Mouse (Mus musculus): Measurements from ENCODE around the gene Ifngr1. TPM values are rescaled to one million over a fixed set of nuclear protein-coding genes. Genes with fewer than 3 reads are reported as not detected.

Ifngr1 gene
- polyA plus RNA-seq, 1 experiment from 2014 or later: 29.8 TPM

DNA sequence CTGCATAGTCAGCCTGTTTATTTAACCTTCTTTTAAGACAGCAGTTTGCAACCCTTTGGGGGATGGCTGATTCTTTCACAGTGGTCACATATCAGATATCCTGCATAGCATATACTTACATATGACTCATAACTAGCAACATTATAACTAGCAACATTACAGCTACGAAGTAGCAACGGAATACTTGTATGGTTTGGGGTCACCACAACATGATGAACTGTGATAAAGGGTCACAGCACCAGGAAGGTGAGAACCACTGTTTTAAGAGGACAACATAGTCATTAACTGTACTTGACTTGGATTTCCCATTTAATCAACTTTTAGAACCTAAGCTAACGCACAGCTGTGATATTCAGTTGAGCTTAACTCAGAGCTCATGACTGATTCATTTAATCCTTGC is 14.2 kb upstream of the Ifngr1 start:
- Histone ChIP-seq H3K4me3 (no peak overlapping the region), H3K9me3 (no peaks in the 10 kb centered on the region), H3K4me1 (replicated peaks) (no peaks in the 10 kb centered on the region), H3K27me3 (ENCODE audit: insufficient read depth, poor library complexity, severe bottlenecking) (no peaks in the 10 kb centered on the region), H3K36me3 (no peaks in the 10 kb centered on the region), H3K27ac (no peak overlapping the region)
- WGBS: 89% methylated on average over 3 of the region's 3 CpGs
- no peak for DNase-seq (ENCODE audit: low spot score)

GRCm38 (mm10) chr10:19578001-19578400 is 13.7 kb upstream of the Ifngr1 start:
- no peaks in the 10 kb centered on the region for H3K27me3 ChIP-seq (ENCODE audit: insufficient read depth, poor library complexity, severe bottlenecking)
- no peak overlapping the region for H3K27ac ChIP-seq
- H3K4me1 ChIP-seq (replicated peaks): no peaks in the 10 kb centered on the region
- no peaks in the 10 kb centered on the region for H3K9me3 ChIP-seq
- whole genome bisulfite sequencing: 87% methylated on average over 6 of the region's 6 CpGs
- H3K4me3 ChIP-seq: no peak overlapping the region
- H3K36me3 ChIP-seq: no peaks in the 10 kb centered on the region
- no peak for DNase-seq (ENCODE audit: low spot score)

GRCm38 (mm10) chr10:19578409-19578986 is 13.3 kb upstream of the Ifngr1 start:
- Histone ChIP-seq H3K4me3 (no peak overlapping the region), H3K9me3 (no peaks in the 10 kb centered on the region), H3K27ac (no peak overlapping the region), H3K36me3 (no peaks in the 10 kb centered on the region), H3K27me3 (ENCODE audit: insufficient read depth, poor library complexity, severe bottlenecking) (no peaks in the 10 kb centered on the region), H3K4me1 (replicated peaks) (no peaks in the 10 kb centered on the region)
- WGBS: 86% methylated on average over 9 of the region's 9 CpGs
- no peak for DNase-seq (ENCODE audit: low spot score)

GRCm38 (mm10) chr10:19580660-19581059 is 11.1 kb upstream of the Ifngr1 start:
- no peak for DNase-seq (ENCODE audit: low spot score)
- Histone ChIP-seq H3K36me3 (no peaks in the 10 kb centered on the region), H3K27ac (no peak overlapping the region), H3K4me3 (no peak overlapping the region), H3K9me3 (no peaks in the 10 kb centered on the region), H3K27me3 (ENCODE audit: insufficient read depth, poor library complexity, severe bottlenecking) (no peaks in the 10 kb centered on the region), H3K4me1 (replicated peaks) (0 out of 2 replicates have a peak, but pooled peaks cover 4% of the 10 kb centered on the region)
- WGBS: 70% methylated on average over 3 of the region's 3 CpGs

DNA sequence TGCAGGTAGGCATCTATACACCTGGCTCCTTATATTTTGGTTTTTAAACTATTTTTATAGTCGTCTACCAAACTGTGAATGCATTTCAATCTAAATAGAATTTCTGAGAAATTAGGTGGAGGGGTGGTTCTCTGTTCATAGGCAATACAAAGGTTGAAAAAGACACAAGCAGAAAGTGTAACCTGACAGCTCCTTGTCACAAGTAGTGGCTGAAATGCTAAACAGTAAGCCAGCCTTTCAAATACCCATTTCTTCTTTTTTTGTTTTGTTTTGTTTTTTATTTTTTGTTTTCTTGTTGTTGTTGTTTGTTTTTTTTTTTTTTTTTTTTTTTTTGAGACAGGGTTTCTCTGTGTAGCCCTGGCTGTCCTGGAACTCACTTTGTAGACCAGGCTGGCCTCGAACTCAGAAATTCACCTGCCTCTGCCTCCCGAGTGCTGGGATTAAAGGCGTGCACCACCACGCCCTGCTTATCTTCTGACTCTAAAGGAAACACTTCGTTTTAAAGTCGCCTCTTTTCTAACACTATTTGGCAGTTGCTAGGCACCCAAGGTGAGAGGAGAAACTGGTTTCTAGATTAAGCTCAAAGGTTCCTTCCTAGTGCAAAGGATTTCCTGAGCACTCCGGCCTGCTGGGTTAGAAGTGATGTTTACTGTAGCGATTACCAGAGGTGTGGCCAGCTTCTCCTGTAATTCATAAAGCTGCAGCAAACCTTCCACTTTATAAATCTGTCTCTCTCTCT is 9.7 kb upstream of the Ifngr1 start:
- WGBS: 81% methylated on average over 9 of the region's 9 CpGs
- Histone ChIP-seq H3K9me3 (no peaks in the 10 kb centered on the region), H3K36me3 (no peaks in the 10 kb centered on the region), H3K4me1 (replicated peaks) (0 out of 2 replicates have a peak, but pooled peaks cover 4% of the 10 kb centered on the region), H3K27ac (no peak overlapping the region), H3K4me3 (no peak overlapping the region), H3K27me3 (ENCODE audit: insufficient read depth, poor library complexity, severe bottlenecking) (no peaks in the 10 kb centered on the region)
- DNase-seq (ENCODE audit: low spot score): no peak

GRCm38 (mm10) chr10:19582806-19583430 is 8.8 kb upstream of the Ifngr1 start:
- DNase-seq (ENCODE audit: low spot score): no peak
- WGBS: 85% methylated on average over 7 of the region's 7 CpGs
- Histone ChIP-seq H3K4me3 (no peak overlapping the region), H3K9me3 (no peaks in the 10 kb centered on the region), H3K27ac (no peak overlapping the region), H3K27me3 (ENCODE audit: insufficient read depth, poor library complexity, severe bottlenecking) (no peaks in the 10 kb centered on the region), H3K4me1 (replicated peaks) (0 out of 2 replicates have a peak, but pooled peaks cover 4% of the 10 kb centered on the region), H3K36me3 (no peaks in the 10 kb centered on the region)

DNA sequence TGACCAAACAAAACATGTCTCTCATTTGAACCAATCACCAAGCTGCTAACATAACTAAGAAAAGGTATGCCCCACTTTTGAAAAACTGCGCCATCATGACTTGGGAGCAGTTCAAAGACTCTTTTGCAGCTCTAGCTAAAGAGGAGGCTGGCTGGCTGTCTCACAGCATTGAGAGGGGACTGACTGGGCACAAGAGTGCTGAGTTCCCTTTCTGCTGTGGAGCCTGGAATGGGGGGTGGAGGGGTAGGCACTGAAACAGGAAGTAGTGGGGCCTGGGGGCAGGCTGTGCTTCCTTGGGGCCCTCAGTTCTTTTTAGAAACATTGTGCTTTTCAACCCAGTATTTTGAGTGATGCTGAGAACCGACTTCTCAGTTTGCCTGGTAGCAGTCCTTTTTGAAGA is 7.7 kb upstream of the Ifngr1 start:
- WGBS: 80% methylated on average over 2 of the region's 2 CpGs
- 0 out of 2 replicates have a peak, but pooled peaks cover 4% of the 10 kb centered on the region for H3K4me1 ChIP-seq (replicated peaks)
- no peak for DNase-seq (ENCODE audit: low spot score)
- H3K9me3 ChIP-seq: no peaks in the 10 kb centered on the region
- no peak overlapping the region for H3K4me3 ChIP-seq
- H3K27me3 ChIP-seq (ENCODE audit: insufficient read depth, poor library complexity, severe bottlenecking): no peaks in the 10 kb centered on the region
- no peaks in the 10 kb centered on the region for H3K36me3 ChIP-seq
- H3K27ac ChIP-seq: no peak overlapping the region

DNA sequence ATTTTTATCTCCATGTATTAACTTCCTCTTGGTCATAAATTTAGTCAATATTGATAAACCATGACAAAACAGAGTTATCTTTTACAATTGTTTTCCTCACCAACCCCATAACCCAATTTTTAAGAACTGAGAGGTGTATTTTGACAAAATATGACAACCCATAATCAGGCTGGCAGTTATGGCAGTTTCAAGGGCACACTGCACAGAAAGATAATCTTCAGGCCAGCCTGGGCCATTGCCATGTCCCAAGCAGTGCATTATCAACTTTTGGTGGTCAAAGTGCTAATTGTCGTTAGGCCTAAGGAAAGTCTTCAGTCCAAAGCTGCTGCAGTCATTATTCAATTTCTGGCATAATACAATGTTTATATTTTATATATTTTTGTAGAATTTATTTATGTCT is 6.9 kb upstream of the Ifngr1 start:
- Histone ChIP-seq H3K9me3 (no peaks in the 10 kb centered on the region), H3K4me1 (replicated peaks) (0 out of 2 replicates have a peak, but pooled peaks cover 4% of the 10 kb centered on the region), H3K4me3 (no peak overlapping the region), H3K27ac (no peak overlapping the region), H3K27me3 (ENCODE audit: insufficient read depth, poor library complexity, severe bottlenecking) (peaks cover 5% of the 10 kb centered on the region), H3K36me3 (no peaks in the 10 kb centered on the region)
- 88% methylated on average over 1 of the region's 1 CpGs for WGBS
- DNase-seq (ENCODE audit: low spot score): no peak

GRCm38 (mm10) chr10:19585860-19586259 is 5.9 kb upstream of the Ifngr1 start:
- H3K27me3 ChIP-seq (ENCODE audit: insufficient read depth, poor library complexity, severe bottlenecking): peaks cover 15% of the 10 kb centered on the region
- 90% methylated on average over 5 of the region's 5 CpGs for WGBS
- no peaks in the 10 kb centered on the region for H3K9me3 ChIP-seq
- no peak overlapping the region for H3K27ac ChIP-seq
- DNase-seq (ENCODE audit: low spot score): no peak
- H3K4me1 ChIP-seq (replicated peaks): 0 out of 2 replicates have a peak, but pooled peaks cover 4% of the 10 kb centered on the region
- no peaks in the 10 kb centered on the region for H3K36me3 ChIP-seq
- H3K4me3 ChIP-seq: no peak overlapping the region

DNA sequence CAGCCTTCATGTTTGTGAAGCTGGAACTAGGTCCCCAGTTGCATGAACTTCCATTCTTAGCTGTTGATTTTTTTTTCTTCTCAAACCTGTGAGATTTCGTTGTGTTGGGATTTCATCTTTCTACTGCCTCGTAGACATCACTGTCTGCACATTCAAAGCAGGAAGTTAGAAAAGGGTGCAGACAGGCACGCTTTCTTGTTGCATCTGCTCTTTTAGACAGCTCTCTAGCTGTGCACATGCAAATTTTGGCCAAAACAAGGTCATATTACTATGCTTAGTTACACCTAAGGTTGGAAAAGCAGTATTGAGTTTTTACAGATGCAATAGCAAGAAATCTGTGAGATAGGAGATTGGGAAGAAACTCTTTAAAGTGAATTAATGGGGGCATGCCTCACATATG is 4.5 kb upstream of the Ifngr1 start:
- peaks cover 15% of the 10 kb centered on the region for H3K27me3 ChIP-seq (ENCODE audit: insufficient read depth, poor library complexity, severe bottlenecking)
- 80% methylated on average over 3 of the region's 3 CpGs for WGBS
- no peak overlapping the region for H3K27ac ChIP-seq
- H3K4me1 ChIP-seq (replicated peaks): peaks cover 7% of the 10 kb centered on the region; the same call in 1 of the 2 replicates
- H3K9me3 ChIP-seq: no peaks in the 10 kb centered on the region
- H3K36me3 ChIP-seq: no peaks in the 10 kb centered on the region
- DNase-seq (ENCODE audit: low spot score): no peak
- H3K4me3 ChIP-seq: no peak overlapping the region

- DNase-seq (ENCODE audit: low spot score): no peak
- 91% methylated on average over 12 of the region's 12 CpGs for WGBS
- Histone ChIP-seq H3K4me1 (replicated peaks) (peaks cover 13% of the 10 kb centered on the region), H3K27me3 (ENCODE audit: insufficient read depth, poor library complexity, severe bottlenecking) (peaks cover 23% of the 10 kb centered on the region), H3K36me3 (no peaks in the 10 kb centered on the region), H3K27ac (no peak overlapping the region), H3K9me3 (no peaks in the 10 kb centered on the region), H3K4me3 (no peak overlapping the region)
Measured at GRCm38 (mm10) chr10:19589626-19590025, 2.1 kb upstream of the Ifngr1 start.

DNA sequence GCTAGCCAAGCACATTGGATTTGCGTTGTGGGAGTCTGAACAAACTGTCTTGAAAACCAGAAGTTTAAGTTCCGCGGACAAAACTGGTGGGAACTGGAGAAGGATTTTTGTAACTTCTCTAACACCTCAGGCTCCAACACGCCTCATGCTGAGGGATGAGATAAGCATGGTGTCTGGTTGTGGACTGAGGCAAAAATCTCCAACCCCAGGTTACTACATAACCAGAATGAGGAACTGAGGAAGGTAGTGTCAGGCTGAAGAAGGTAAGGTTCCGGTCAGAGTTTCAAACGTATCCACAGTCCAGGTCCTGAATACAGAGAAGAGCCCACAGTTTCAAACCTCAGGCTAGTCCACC is 486 bp upstream of the Ifngr1 start:
- Histone ChIP-seq H3K4me1 (replicated peaks) (peaks cover 13% of the 10 kb centered on the region), H3K4me3 (peak overlapping the region; percentile 75), H3K27me3 (ENCODE audit: insufficient read depth, poor library complexity, severe bottlenecking) (peaks cover 23% of the 10 kb centered on the region), H3K9me3 (no peaks in the 10 kb centered on the region), H3K27ac (no peak overlapping the region), H3K36me3 (no peaks in the 10 kb centered on the region)
- DNase-seq (ENCODE audit: low spot score): no peak
- 31% methylated on average over 6 of the region's 6 CpGs for WGBS

DNA sequence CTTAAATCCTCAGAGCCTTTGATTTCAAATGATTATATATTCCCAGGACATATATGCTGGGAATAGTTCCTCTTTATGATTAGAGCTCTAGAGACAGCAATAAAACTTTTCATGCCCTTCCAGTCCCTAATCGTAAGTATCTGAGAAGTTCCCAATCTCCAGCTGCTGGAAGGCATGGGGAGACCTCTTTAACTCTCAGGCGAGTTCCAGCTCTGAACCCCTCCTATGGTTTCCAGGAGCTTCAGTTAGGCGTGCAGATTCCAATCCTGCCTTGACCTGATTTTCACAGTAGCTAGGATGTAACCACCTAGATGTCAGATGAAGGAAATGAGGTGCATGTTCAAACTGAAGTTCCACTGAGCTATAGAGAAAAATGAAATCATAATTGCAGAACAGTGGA is 807 bp downstream of the Ifngr1 start:
- no peaks in the 10 kb centered on the region for H3K9me3 ChIP-seq
- no peaks in the 10 kb centered on the region for H3K36me3 ChIP-seq
- 14% methylated on average over 3 of the region's 3 CpGs for WGBS
- H3K27ac ChIP-seq: peak overlapping the region; percentile 94
- peaks cover 13% of the 10 kb centered on the region for H3K4me1 ChIP-seq (replicated peaks)
- peak overlapping the region; percentile 75 for H3K4me3 ChIP-seq
- no peak for DNase-seq (ENCODE audit: low spot score)
- H3K27me3 ChIP-seq (ENCODE audit: insufficient read depth, poor library complexity, severe bottlenecking): peaks cover 23% of the 10 kb centered on the region
